In the genomic region with DNA sequence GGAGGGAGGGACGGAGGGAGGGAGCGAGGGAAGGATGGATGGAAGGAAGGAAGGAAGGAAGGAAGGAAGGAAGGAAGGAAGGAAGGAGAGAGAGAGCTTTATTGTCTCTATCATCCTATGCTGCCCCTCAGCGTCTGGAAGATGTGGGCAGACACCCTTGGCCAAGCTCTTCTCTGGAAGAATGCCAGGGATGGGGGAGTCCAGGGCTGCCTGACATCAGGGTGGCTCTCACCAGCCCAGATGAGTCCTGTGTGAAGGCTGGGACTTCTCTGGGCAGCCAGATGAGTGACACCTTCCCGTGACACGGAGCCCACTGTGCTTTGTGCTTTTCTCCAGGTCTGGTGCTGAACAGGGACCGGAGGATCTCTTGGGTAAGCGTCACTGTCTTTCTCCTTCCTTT, we compare ENCODE assay signal across 17 mouse cellular contexts.
"Had no signal": no experiment of that assay in that cellular context is flagged by ENCODE, and none has a peak within 500 bp of the region (broad histone marks: within the 10 kb centered on the region; RNA-seq: fewer than 3 reads in every experiment).

No protein-coding gene starts in this region.

- H3K9me3 ChIP-seq: lung, embryonic 15.5 days; megakaryocyte, embryonic 14.5 days; midbrain, embryonic 13.5 days; midbrain, embryonic 15.5 days; neural tube, embryonic 12.5 days; stomach, embryonic 15.5 days had no signal

- H3K27me3 ChIP-seq: lung, embryonic 15.5 days; megakaryocyte, embryonic 14.5 days; midbrain, embryonic 15.5 days; neural tube, embryonic 12.5 days; stomach, embryonic 15.5 days had no signal

- H3K9ac ChIP-seq: lung, embryonic 15.5 days; midbrain, embryonic 13.5 days; midbrain, embryonic 15.5 days; neural tube, embryonic 12.5 days; stomach, embryonic 15.5 days had no signal

- H3K27ac ChIP-seq: lung, embryonic 15.5 days; macrophage; midbrain, embryonic 13.5 days; midbrain, embryonic 15.5 days; neural tube, embryonic 12.5 days; stomach, embryonic 15.5 days; stomach, postnatal 0 days had no signal

- H3K4me3 ChIP-seq: lung, embryonic 15.5 days; megakaryocyte, embryonic 14.5 days; midbrain, embryonic 13.5 days; midbrain, embryonic 15.5 days; neural tube, embryonic 12.5 days; stomach, embryonic 15.5 days had no signal

- ATAC-seq: lung, postnatal 0 days; midbrain, embryonic 13.5 days; midbrain, embryonic 15.5 days had no signal

- DNase-seq: lung, adult 2 months; lung, postnatal 14 days; lung, postnatal 36 days; right cerebral cortex, postnatal 14 days; thymus, adult 2 months; thymus, postnatal 25 days; thymus, postnatal 4 days had no signal

- H3K4me2 ChIP-seq: lung, embryonic 15.5 days; midbrain, embryonic 11.5 days; midbrain, embryonic 13.5 days; midbrain, embryonic 15.5 days; neural tube, embryonic 12.5 days; stomach, embryonic 15.5 days had no signal
